Mouse (Mus musculus) testis, adult 2 months (tissue): ENCODE data around the gene Rfxank. TPM values are rescaled to one million over a fixed set of nuclear protein-coding genes. Genes with fewer than 3 reads are reported as not detected.

Source experiments
- H3K27ac ChIP-seq: fragments of 200-500 bp; 2 replicates; pipeline ENCODE4 v1.5.1; 2012; ENCODE audit warnings: low read depth, low read length; ENCODE audit not compliant: control insufficient read depth, insufficient read depth
- H3K27me3 ChIP-seq: fragments of 200-500 bp; 2 replicates; pipeline ENCODE4 v1.6.1; 2012; ENCODE audit warnings: mild to moderate bottlenecking, low read length, moderate library complexity; ENCODE audit not compliant: control insufficient read depth, insufficient read depth
- H3K36me3 ChIP-seq: fragments of 200-500 bp; 2 replicates; pipeline ENCODE4 v1.6.1; 2012; ENCODE audit warnings: mild to moderate bottlenecking, low read length; ENCODE audit not compliant: control insufficient read depth, insufficient read depth
- H3K4me1 ChIP-seq: fragments of 200-500 bp; 2 replicates; pipeline ENCODE4 v1.6.1; 2012; ENCODE audit warnings: low read length; ENCODE audit not compliant: control insufficient read depth, insufficient read depth
- H3K4me3 ChIP-seq: fragments of 200-500 bp; 2 replicates; pipeline ENCODE4 v1.5.1; 2012; ENCODE audit warnings: low read depth, mild to moderate bottlenecking, low read length, moderate library complexity, mixed read lengths; ENCODE audit not compliant: control insufficient read depth
- CTCF ChIP-seq: fragments of 200-500 bp; IDR thresholded peaks from 2 replicates; pipeline ENCODE4 v1.5.1; 2012; ENCODE audit warnings: low read depth, mild to moderate bottlenecking, inconsistent platforms, low read length, moderate library complexity; ENCODE audit not compliant: control insufficient read depth, insufficient read depth, insufficient replicate concordance
- POLR2A ChIP-seq: fragments of 200-500 bp; IDR thresholded peaks from 2 replicates; pipeline ENCODE4 v1.6.1; 2012; ENCODE audit warnings: low read depth, mild to moderate bottlenecking, inconsistent platforms, low read length, moderate library complexity; ENCODE audit not compliant: control insufficient read depth
- polyA plus RNA-seq: library from polyadenylated mRNA; depleted of rRNA; stranded (reverse); fragments of >200 nt; gene quantifications from 2 replicates; pipeline ENCODE4 v1.2.3, GENCODE M21; 2012

Rfxank gene
- polyA plus RNA-seq, 1 experiment = 19.1 TPM

- no peaks in the 10 kb centered on the region for H3K4me1 ChIP-seq
- no peak for TF ChIP-seq POLR2A
- peak; percentile 43; the same call in 1 of the 2 replicates for TF ChIP-seq CTCF
- H3K36me3 ChIP-seq = no peaks in the 10 kb centered on the region
- no peaks in the 10 kb centered on the region for H3K27me3 ChIP-seq
- H3K27ac ChIP-seq = no peak overlapping the region
- no peak overlapping the region for H3K4me3 ChIP-seq
Measured at GRCm38 (mm10) chr8:70104506-70104905, 34.4 kb downstream of the Rfxank start.

DNA sequence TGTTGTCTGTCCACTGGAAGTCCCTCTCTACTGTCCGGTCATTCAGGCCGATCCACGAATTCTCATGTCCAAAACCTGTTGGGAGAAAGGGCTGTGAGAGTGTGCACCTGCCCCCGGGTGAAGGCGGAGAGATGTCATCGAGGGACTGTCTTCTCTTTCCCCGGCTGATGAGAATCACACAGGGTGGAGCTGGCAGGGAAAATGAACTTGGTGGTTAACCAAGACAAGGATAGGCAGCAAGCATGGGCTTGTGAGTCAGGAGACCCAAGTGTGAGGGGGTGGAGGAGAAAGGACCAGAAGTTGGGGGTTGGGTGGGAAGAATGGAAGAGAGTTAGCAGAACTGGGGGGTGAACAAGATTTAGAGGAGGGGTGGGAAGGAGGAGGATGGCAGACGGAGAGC, 38.7 kb downstream of the Rfxank start:
- no peaks in the 10 kb centered on the region for H3K4me1 ChIP-seq
- H3K27ac ChIP-seq = no peak overlapping the region
- no peaks in the 10 kb centered on the region for H3K27me3 ChIP-seq
- H3K4me3 ChIP-seq = no peak overlapping the region
- no peaks in the 10 kb centered on the region for H3K36me3 ChIP-seq
- TF ChIP-seq CTCF = no peak
- no peak for TF ChIP-seq POLR2A

GRCm38 (mm10) chr8:70099276-70099675, 39.7 kb downstream of the Rfxank start:
- no peak overlapping the region for H3K4me3 ChIP-seq
- H3K4me1 ChIP-seq = no peaks in the 10 kb centered on the region
- H3K27ac ChIP-seq = no peak overlapping the region
- no peaks in the 10 kb centered on the region for H3K36me3 ChIP-seq
- TF ChIP-seq CTCF (no peak), POLR2A (no peak)
- H3K27me3 ChIP-seq = no peaks in the 10 kb centered on the region

GRCm38 (mm10) chr8:70092786-70093185, 46.2 kb downstream of the Rfxank start:
- peaks cover 10% of the 10 kb centered on the region for H3K4me1 ChIP-seq
- no peaks in the 10 kb centered on the region for H3K27me3 ChIP-seq
- H3K27ac ChIP-seq = no peak overlapping the region
- H3K36me3 ChIP-seq = no peaks in the 10 kb centered on the region
- TF ChIP-seq CTCF (no peak), POLR2A (no peak)
- no peak overlapping the region for H3K4me3 ChIP-seq

GRCm38 (mm10) chr8:70089296-70089960, 49.5 kb downstream of the Rfxank start:
- Histone ChIP-seq H3K4me1 (peaks cover 19% of the 10 kb centered on the region), H3K4me3 (no peak overlapping the region), H3K27ac (no peak overlapping the region), H3K36me3 (no peaks in the 10 kb centered on the region), H3K27me3 (no peaks in the 10 kb centered on the region)
- TF ChIP-seq POLR2A (no peak), CTCF (no peak)

- Histone ChIP-seq H3K27me3 (no peaks in the 10 kb centered on the region), H3K27ac (no peak overlapping the region), H3K4me3 (peak overlapping the region; percentile 19), H3K36me3 (no peaks in the 10 kb centered on the region), H3K4me1 (peaks cover 32% of the 10 kb centered on the region)
- TF ChIP-seq CTCF (peak; percentile 29; the same call in 1 of the 2 replicates), POLR2A (no peak)
Measured at GRCm38 (mm10) chr8:70087836-70088650, 50.9 kb downstream of the Rfxank start.

DNA sequence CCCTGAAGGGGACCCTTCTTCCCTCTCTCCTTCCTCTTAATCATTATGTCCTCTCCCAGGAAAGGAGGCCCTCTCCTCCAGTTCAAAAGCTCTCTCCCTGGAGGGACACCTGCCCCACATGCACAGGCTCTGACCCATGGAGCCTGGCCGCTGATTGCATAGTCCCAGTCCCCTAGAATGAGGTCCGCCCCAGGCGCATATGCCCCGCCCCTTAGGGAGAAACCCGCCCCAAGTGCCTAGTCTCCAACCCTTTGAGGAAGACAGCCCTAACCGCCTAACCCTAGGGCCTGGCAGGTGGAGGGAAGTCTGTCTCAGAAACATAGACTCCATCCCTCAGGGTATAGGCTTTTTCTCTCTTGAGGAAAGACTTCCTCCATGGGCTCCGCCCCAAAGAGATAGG, 51.7 kb downstream of the Rfxank start:
- no peak overlapping the region for H3K4me3 ChIP-seq
- no peaks in the 10 kb centered on the region for H3K27me3 ChIP-seq
- no peaks in the 10 kb centered on the region for H3K36me3 ChIP-seq
- H3K4me1 ChIP-seq = peaks cover 32% of the 10 kb centered on the region
- H3K27ac ChIP-seq = no peak overlapping the region
- TF ChIP-seq POLR2A (no peak), CTCF (no peak)
